Mouse (Mus musculus) bone marrow macrophage, adult 2 months (primary cell): ENCODE results near the gene Tpm3. TPM values are rescaled to one million over a fixed set of nuclear protein-coding genes. Genes with fewer than 3 reads are reported as not detected.
A peak's percentile ranks its signal among the peaks of the same experiment; 100 is the strongest.

Source experiments
- H3K27ac ChIP-seq: 2 replicates; pipeline ENCODE4 v1.5.1; 2012; ENCODE audit warnings: low read depth, low read length; ENCODE audit not compliant: insufficient read depth
- H3K4me1 ChIP-seq: 2 replicates; pipeline ENCODE4 v1.6.1; 2012; ENCODE audit warnings: low read length; ENCODE audit not compliant: control insufficient read depth, insufficient read depth
- H3K4me3 ChIP-seq: 2 replicates; pipeline ENCODE4 v1.5.1; 2012; ENCODE audit warnings: mild to moderate bottlenecking, low read length, moderate library complexity; ENCODE audit not compliant: insufficient read depth
- CTCF ChIP-seq: IDR thresholded peaks from 2 replicates; pipeline ENCODE4 v1.5.1; 2012; ENCODE audit warnings: low read depth, mild to moderate bottlenecking, low read length, moderate library complexity
- POLR2A ChIP-seq: IDR thresholded peaks from 2 replicates; pipeline ENCODE4 v1.6.1; 2012; ENCODE audit warnings: mild to moderate bottlenecking, low read depth, low read length, borderline replicate concordance
- polyA plus RNA-seq: library from polyadenylated mRNA; stranded (reverse); fragments of >200 nt; gene quantifications from 2 replicates; pipeline ENCODE4 v1.2.4, GENCODE M21; 2012; ENCODE audit not compliant: missing spikeins, insufficient read depth, insufficient read length

Gene Tpm3
- polyA plus RNA-seq, 1 experiment = 739 TPM

DNA sequence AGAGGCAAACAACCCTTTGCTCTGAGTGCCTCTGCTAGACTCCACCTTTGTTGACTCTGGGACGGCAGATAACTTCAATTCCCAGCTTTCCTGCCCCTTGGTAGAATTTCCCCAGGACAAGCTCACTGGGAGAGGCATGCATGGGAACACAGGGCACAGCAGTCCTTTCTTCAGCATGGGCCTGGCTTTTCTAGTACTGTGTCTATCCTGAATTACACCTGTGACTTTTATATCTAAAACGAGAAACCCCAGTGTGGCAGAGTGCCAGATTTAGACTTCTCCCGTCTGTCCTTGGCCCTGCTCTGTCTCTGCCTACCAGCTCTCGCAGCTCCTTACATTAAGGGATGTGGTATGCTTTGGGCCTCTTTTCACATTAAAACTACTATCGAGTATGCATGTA is 10.6 kb downstream of the Tpm3 start:
- H3K27ac ChIP-seq = peak overlapping the region; percentile 91
- peak overlapping the region; percentile 57 for H3K4me3 ChIP-seq
- no peak for TF ChIP-seq CTCF
- H3K4me1 ChIP-seq = peaks cover 39% of the 10 kb centered on the region

DNA sequence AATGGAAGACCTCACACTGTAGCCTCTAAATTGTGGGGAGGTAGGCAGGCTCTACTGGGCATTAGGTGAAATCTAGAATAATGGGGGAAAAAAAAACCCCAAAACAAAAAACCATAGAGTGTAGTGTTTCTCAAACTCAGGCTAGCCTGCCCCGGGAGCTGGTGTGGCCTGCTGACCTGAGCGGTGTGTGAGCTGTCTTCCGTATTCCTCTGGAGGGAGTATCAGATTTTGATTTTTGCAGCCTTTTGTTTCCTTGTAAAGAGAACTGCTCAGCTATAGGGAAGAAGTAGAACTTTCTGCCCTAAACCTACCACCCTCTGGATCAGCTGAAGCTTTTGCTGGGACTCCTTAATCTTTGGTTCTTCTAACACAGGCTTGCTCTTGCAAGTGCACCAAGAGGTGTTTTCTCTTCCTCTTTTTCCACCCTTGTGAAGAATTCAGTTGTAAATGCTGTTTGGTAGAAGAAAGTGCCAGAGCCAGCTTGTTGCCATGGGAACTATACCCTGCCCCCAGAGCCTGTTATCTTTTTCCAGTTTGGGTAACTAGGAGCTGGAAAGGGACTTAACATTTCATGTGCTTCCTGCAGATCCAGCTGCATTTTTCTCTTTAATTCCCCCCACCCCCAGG is 11.4 kb downstream of the Tpm3 start:
- H3K4me1 ChIP-seq = peaks cover 40% of the 10 kb centered on the region
- peak overlapping the region; percentile 91 for H3K27ac ChIP-seq
- TF ChIP-seq CTCF = no peak
- TF ChIP-seq POLR2A = no peak
- H3K4me3 ChIP-seq = peak overlapping the region; percentile 57

DNA sequence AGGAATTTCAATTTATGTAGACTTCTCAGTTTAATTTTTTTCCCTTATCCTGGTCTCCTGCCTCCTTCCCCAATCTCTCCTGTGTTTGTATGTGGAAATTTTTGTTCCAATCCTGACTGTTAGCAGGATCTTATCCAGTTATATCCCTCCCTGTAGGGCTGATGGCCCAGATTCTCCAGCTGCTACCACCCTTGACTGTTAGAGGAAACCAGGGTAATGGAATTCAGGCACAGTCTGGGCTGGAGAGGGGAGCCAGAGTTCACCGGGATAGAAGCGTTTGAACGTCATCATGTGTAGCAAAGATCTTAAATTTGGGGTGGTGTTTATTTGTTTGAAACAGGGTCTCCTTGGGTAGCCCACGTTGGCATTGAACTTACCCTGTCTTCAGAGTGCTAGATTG is 12.3 kb downstream of the Tpm3 start:
- Histone ChIP-seq H3K27ac (peak overlapping the region; percentile 91), H3K4me3 (no peak overlapping the region), H3K4me1 (peaks cover 39% of the 10 kb centered on the region)
- no peak for TF ChIP-seq CTCF

DNA sequence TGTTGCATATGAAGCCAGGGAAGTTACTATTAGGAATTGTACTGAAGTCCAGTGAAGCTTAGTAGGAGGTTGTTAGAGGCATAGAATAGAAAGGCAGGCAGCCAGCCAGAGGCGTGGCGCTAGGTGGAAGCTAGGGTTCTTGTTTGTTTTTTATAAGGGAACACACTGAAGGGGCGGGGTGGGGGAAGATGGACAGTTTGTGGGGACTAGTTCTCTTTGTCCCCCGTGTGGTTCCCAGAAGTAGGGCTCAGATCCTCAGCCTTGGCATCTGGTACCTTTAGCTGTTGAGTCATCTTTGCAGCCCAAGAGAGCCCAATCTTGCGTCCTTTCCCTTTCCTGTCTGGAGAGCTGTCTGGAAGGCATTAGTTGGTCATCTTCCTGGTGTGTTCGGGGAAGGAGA is 12.8 kb downstream of the Tpm3 start:
- TF ChIP-seq POLR2A (no peak), CTCF (no peak)
- no peak overlapping the region for H3K4me3 ChIP-seq
- H3K27ac ChIP-seq = peak overlapping the region; percentile 91; the same call in 1 of the 2 replicates
- peaks cover 39% of the 10 kb centered on the region for H3K4me1 ChIP-seq

DNA sequence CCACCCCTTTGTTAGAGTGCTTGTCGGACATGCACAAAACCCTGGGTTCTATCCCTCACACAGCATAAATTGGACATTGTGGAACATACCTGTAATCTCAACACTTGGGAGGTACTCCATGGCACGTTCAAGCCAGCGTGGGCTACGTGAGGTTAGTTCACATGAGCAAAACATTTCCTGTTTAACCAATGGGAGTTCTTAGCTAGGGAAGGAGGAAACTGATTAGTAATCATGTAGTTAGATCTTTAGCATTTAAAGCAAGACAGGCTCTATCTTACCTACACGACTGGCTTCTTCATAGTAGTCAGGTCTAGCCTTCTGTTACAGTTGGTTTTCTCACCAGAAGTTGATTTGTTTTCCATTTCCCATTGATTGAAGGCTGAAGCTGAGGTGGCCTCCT is 13.6 kb downstream of the Tpm3 start:
- Histone ChIP-seq H3K4me3 (no peak overlapping the region), H3K27ac (0 out of 2 replicates have a peak overlapping the region, but pooled peaks have one; percentile 3), H3K4me1 (peaks cover 39% of the 10 kb centered on the region)
- TF ChIP-seq CTCF (no peak), POLR2A (no peak)

DNA sequence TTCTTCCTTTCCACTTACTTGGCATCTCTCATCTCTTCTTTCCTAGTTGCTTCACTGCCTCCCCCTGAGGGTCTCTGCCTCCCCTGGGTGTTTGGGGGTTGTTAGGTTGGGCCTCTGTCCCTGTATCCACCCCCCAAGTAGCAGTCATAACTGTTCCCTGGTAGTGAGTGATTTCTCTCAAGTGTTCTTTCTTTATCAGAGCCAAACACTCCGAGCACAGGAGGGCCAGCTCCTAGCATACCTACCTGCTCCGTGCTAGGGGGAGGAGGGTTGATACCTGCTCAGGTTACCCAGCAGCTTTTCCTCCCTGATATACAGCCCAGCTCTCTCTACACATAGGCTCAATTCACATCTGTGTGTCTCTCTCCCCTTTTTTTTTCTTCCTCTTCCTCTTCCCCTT is 16.2 kb downstream of the Tpm3 start:
- H3K27ac ChIP-seq = no peak overlapping the region
- TF ChIP-seq POLR2A (no peak), CTCF (no peak)
- peaks cover 34% of the 10 kb centered on the region for H3K4me1 ChIP-seq
- H3K4me3 ChIP-seq = no peak overlapping the region

DNA sequence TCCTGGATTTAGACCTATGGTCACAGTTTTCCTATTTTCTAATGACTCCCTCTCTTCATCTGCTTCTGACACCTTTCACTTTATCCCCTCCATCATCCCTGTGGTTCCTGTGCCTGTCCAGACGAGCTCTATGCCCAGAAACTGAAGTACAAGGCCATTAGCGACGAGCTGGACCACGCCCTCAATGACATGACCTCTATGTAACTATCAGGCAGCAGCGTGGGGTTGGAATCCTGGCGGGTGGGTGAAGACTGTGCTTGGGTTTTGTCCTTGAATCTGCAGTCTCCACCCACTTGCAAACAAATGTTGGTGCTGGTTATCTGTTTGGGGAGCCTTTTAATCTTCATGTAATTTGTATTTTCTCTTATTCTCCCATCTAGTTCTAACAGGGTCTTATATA is 18.4 kb downstream of the Tpm3 start:
- no peak overlapping the region for H3K4me3 ChIP-seq
- no peak overlapping the region for H3K27ac ChIP-seq
- H3K4me1 ChIP-seq = peaks cover 13% of the 10 kb centered on the region
- TF ChIP-seq CTCF (no peak), POLR2A (no peak)

DNA sequence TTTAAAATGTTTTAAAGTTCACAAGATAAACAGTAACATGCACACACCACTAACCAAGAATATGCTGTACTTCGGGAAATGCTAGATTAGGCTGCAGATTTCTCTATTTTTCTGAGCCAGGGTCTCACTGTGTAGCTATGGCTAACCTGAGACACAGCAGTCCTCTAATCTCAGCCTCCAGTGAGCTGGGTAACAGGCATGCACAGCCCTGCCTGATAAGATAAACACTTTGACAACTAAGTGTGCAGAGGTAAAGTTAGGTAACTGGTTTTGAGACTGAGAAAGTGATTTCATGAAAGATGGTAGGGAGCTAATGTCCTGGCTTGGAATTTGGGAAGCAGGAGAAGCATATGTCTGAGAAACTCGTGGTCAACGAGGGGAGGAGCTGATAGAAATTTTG is 22.0 kb downstream of the Tpm3 start:
- Histone ChIP-seq H3K27ac (no peak overlapping the region), H3K4me3 (no peak overlapping the region), H3K4me1 (no peaks in the 10 kb centered on the region)
- TF ChIP-seq POLR2A (no peak), CTCF (no peak)

DNA sequence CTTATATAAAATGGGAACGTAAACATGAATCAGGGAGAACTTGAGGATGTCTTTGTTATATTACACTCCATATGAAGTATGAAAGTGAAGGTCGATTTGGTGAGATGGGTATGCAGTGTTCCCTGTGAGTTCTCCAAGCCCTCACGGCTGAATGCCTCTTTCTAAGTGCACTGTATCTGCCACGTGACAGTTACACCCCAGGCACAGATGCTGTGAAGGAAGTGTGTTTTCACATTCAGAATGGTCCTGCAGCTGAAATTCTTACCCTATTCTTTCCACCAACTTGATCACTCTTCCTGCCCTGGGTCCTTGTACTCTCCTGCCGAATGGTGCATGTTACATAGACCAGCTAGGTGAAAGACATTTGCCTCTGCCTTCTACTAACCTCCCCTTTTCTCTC is 25.5 kb downstream of the Tpm3 start:
- Histone ChIP-seq H3K27ac (no peak overlapping the region), H3K4me3 (no peak overlapping the region), H3K4me1 (no peaks in the 10 kb centered on the region)
- TF ChIP-seq POLR2A (no peak), CTCF (no peak)

DNA sequence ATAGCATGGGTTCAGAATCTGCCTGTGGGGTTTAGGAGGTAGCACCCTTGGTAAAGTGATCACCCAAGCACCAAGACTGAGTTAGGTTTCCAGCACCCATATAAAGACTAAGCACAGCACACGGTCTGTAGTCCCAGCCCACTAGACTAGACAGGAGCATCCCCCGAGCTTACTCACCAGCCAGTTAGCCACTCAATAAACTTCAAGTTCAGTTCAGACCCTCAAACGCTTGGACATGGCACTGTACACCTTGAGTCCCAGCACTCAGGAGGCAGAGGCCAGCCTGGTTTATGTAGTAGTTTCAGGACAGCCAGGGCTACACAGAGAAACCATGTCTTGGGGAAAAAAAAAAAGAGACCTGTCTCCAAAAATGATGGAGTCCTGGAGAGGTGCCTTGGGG is 28.6 kb downstream of the Tpm3 start:
- no peak for TF ChIP-seq POLR2A
- TF ChIP-seq CTCF = no peak
- H3K4me3 ChIP-seq = no peak overlapping the region
- H3K4me1 ChIP-seq = no peaks in the 10 kb centered on the region
- no peak overlapping the region for H3K27ac ChIP-seq

DNA sequence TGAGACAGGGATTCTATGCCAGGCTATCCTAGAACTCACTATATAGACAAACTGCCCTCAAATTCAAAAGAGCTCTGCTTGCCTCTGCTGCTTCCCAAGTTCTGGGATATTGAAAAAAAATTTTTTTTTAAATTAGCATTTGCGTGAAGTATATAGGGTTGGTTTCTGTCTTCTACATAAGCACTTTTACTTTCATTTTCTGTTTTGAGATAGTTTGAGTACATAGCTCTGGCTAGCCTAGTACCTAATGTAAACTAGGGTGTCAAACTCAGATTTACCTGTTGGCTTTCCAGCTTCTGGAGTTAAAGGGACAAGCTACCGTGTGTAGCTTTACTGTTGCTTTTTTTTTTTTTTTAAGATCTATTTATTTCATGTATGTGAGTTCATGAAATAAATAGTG is 29.2 kb downstream of the Tpm3 start:
- TF ChIP-seq POLR2A = no peak
- TF ChIP-seq CTCF = no peak
- H3K4me3 ChIP-seq = no peak overlapping the region
- no peaks in the 10 kb centered on the region for H3K4me1 ChIP-seq
- H3K27ac ChIP-seq = no peak overlapping the region
